Mouse (Mus musculus) cerebellum, adult 11 months (tissue): Measurements from ENCODE around the gene Olfr1191-ps1.
"Not testable (repeated sequence)": the region's sequence is repeated elsewhere in the genome, so short reads cannot be mapped to it uniquely, and the experiment has no call there.

Experiments used
- DNase-seq: peaks from one replicate; pipeline ENCODE4 v3.0.0; 2022

Gene Olfr1191-ps1

GRCm38 (mm10) chr2:88640242-88640641, at the start of gene Olfr1191-ps1:
Gene Olfr1191-ps1, plus strand, starts transcription at chr2:88640542.
- DNase-seq, result not testable (repeated sequence)

DNA sequence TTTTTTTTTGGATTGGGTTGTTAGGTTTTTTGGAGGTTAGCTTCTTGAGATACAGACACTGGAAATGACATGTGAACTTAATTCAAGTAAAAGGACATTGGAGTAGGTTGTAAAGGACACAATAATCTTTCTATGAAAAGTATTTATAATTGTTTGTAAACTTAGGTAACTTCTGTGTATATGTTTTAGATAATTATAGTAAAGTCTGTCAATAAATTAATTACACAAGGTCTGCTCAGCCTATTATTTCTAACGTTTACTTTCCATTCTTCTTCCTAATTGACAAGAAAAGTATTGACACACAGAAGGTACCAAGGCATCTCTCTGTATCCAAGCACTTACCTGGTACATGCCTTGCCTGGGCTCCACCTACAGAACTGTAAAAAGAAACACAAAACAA, 7.9 kb downstream of the Olfr1191-ps1 start, which contains the start of gene Olfr1192-ps1:
TSS of gene Olfr1192-ps1 (plus strand) at position 301 of the 400 bp plus-strand sequence.
- DNase-seq, result no peak

DNA sequence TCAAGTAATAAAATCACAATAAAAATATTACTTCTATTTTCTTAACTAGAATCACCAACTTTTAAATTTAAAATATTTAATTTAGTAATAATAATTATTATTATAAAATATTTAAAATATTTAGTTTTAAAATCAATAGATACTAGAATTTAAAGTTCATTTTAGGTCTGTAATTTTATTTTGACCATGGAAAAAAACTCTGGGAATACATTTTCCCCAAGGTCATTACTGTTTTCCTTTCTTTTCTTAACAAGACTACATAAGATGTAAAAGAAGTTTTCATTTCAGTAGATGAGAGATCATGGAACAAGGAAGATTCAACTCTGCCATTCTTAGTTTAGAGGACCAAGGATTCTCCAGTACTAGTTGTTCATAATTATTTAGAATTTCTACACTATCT, 35.0 kb downstream of the Olfr1191-ps1 start, which contains the start of gene Olfr1193:
TSS of gene Olfr1193 (plus strand) at position 301 of the 400 bp plus-strand sequence.
- DNase-seq, result not testable (repeated sequence)

- no peak for DNase-seq
These were observed 48.7 kb downstream of the Olfr1191-ps1 start, which contains the start of gene Olfr1195 for GRCm38 (mm10) chr2:88689087-88689486. Gene Olfr1195, minus strand, starts transcription at chr2:88689187.
